ENCODE assay signal across 23 mouse cellular contexts in the genomic region with DNA sequence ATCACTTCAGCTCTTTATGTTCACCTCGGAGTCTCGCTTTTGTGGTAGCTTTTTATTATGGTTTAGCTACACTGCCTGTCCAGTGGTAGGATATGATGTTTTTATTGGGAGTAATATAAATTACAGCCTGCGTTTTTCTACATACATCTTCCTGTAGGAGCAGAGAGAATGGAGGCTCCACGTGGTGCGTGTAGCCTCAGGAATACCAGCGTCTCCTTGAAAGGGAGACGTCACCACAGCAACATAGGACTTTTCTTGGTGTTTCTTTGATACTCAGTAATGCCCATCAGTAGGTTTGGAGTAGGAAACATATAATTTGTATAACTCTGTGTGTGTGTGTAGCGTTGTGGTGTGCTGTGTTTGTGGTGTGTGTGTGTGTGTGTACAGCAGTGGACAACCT.
"Had no signal": no experiment of that assay in that cellular context is flagged by ENCODE, and none has a peak within 500 bp of the region (broad histone marks: within the 10 kb centered on the region; RNA-seq: fewer than 3 reads in every experiment).

No protein-coding gene starts in this region.

- H3K27me3 ChIP-seq: kidney, embryonic 15.5 days; limb, embryonic 13.5 days; liver, embryonic 15.5 days; midbrain, embryonic 12.5 days; midbrain, embryonic 15.5 days; neural tube, embryonic 12.5 days; neural tube, embryonic 15.5 days; stomach, embryonic 15.5 days had no signal

- H3K27ac ChIP-seq: kidney, embryonic 15.5 days; layer of hippocampus, adult 2 months; limb, embryonic 10.5 days; limb, embryonic 13.5 days; liver, embryonic 12.5 days; liver, embryonic 15.5 days; macrophage; midbrain, embryonic 12.5 days; midbrain, embryonic 15.5 days; neural tube, embryonic 12.5 days; neural tube, embryonic 15.5 days; stomach, embryonic 15.5 days had no signal

- H3K9me3 ChIP-seq: kidney, embryonic 15.5 days; limb, embryonic 10.5 days; limb, embryonic 13.5 days; liver, embryonic 12.5 days; liver, embryonic 15.5 days; midbrain, embryonic 12.5 days; midbrain, embryonic 15.5 days; neural tube, embryonic 12.5 days; neural tube, embryonic 15.5 days; stomach, embryonic 15.5 days had no signal

- H3K36me3 ChIP-seq: kidney, embryonic 15.5 days; limb, embryonic 10.5 days; limb, embryonic 13.5 days; liver, embryonic 12.5 days; liver, embryonic 15.5 days; midbrain, embryonic 12.5 days; midbrain, embryonic 15.5 days; neural tube, embryonic 12.5 days; neural tube, embryonic 15.5 days; stomach, embryonic 15.5 days had no signal

- H3K9ac ChIP-seq: kidney, embryonic 15.5 days; limb, embryonic 13.5 days; liver, embryonic 12.5 days; liver, embryonic 15.5 days; midbrain, embryonic 12.5 days; midbrain, embryonic 15.5 days; neural tube, embryonic 12.5 days; neural tube, embryonic 15.5 days; stomach, embryonic 15.5 days had no signal

- ATAC-seq: liver, embryonic 12.5 days; midbrain, embryonic 15.5 days had no signal

- H3K4me3 ChIP-seq: kidney, embryonic 15.5 days; layer of hippocampus, adult 2 months; limb, embryonic 10.5 days; limb, embryonic 13.5 days; liver, embryonic 12.5 days; liver, embryonic 15.5 days; midbrain, embryonic 12.5 days; midbrain, embryonic 15.5 days; neural tube, embryonic 12.5 days; neural tube, embryonic 15.5 days; stomach, embryonic 15.5 days had no signal

- H3K4me2 ChIP-seq: kidney, embryonic 15.5 days; limb, embryonic 13.5 days; liver, embryonic 12.5 days; liver, embryonic 15.5 days; midbrain, embryonic 12.5 days; midbrain, embryonic 15.5 days; neural tube, embryonic 12.5 days; neural tube, embryonic 15.5 days; stomach, embryonic 15.5 days had no signal

- DNase-seq: kidney, adult 11 months; kidney, adult 8-10 months; kidney, postnatal 14 days; layer of hippocampus, adult 9-11 months; liver; lung, adult 18-20 months; retina, postnatal 1 day; right cerebral cortex, postnatal 25 days; spleen, adult 18-20 months; thymus, adult 18-20 months; thymus, postnatal 36 days had no signal

- H3K4me1 ChIP-seq: kidney, embryonic 15.5 days; limb, embryonic 10.5 days; limb, embryonic 13.5 days; liver, embryonic 15.5 days; midbrain, embryonic 12.5 days; midbrain, embryonic 15.5 days; neural tube, embryonic 12.5 days; neural tube, embryonic 15.5 days; stomach, embryonic 15.5 days had no signal
